Mouse (Mus musculus) testis, adult 2 months (tissue): Measurements from ENCODE around the gene Heg1. TPM values are rescaled to one million over a fixed set of nuclear protein-coding genes. Genes with fewer than 3 reads are reported as not detected.

ENCODE experiments used
- H3K27ac ChIP-seq: fragments of 200-500 bp; 2 replicates; pipeline ENCODE4 v1.5.1; 2012; ENCODE audit warnings: low read depth, low read length; ENCODE audit not compliant: control insufficient read depth, insufficient read depth
- H3K27me3 ChIP-seq: fragments of 200-500 bp; 2 replicates; pipeline ENCODE4 v1.6.1; 2012; ENCODE audit warnings: mild to moderate bottlenecking, low read length, moderate library complexity; ENCODE audit not compliant: control insufficient read depth, insufficient read depth
- H3K36me3 ChIP-seq: fragments of 200-500 bp; 2 replicates; pipeline ENCODE4 v1.6.1; 2012; ENCODE audit warnings: mild to moderate bottlenecking, low read length; ENCODE audit not compliant: control insufficient read depth, insufficient read depth
- H3K4me1 ChIP-seq: fragments of 200-500 bp; 2 replicates; pipeline ENCODE4 v1.6.1; 2012; ENCODE audit warnings: low read length; ENCODE audit not compliant: control insufficient read depth, insufficient read depth
- H3K4me3 ChIP-seq: fragments of 200-500 bp; 2 replicates; pipeline ENCODE4 v1.5.1; 2012; ENCODE audit warnings: low read depth, mild to moderate bottlenecking, low read length, moderate library complexity, mixed read lengths; ENCODE audit not compliant: control insufficient read depth
- CTCF ChIP-seq: fragments of 200-500 bp; IDR thresholded peaks from 2 replicates; pipeline ENCODE4 v1.5.1; 2012; ENCODE audit warnings: low read depth, mild to moderate bottlenecking, inconsistent platforms, low read length, moderate library complexity; ENCODE audit not compliant: control insufficient read depth, insufficient read depth, insufficient replicate concordance
- POLR2A ChIP-seq: fragments of 200-500 bp; IDR thresholded peaks from 2 replicates; pipeline ENCODE4 v1.6.1; 2012; ENCODE audit warnings: low read depth, mild to moderate bottlenecking, inconsistent platforms, low read length, moderate library complexity; ENCODE audit not compliant: control insufficient read depth
- polyA plus RNA-seq: library from polyadenylated mRNA; depleted of rRNA; stranded (reverse); fragments of >200 nt; gene quantifications from 2 replicates; pipeline ENCODE4 v1.2.3, GENCODE M21; 2012

Heg1 gene
- polyA plus RNA-seq, 1 experiment: 12.9 TPM

DNA sequence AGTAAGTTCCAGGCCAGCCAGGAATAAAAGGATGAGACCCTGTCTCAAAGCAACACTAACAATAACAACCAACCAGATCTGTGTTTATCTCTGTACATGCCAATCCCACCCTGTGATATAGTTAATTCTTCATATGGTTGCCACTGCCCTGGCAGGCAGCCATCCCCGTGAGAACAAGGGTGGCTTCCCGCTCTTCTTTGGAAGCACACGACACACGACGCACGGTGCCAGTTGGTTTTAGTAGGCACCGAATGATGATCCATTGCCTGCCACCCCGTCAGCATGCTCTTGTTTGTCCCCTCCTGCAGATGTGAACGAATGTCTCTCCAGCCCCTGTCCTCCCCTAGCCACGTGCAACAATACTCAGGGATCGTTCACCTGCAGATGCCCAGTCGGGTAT, 47.1 kb downstream of the Heg1 start:
- Histone ChIP-seq H3K27ac (no peak overlapping the region), H3K4me3 (no peak overlapping the region), H3K36me3 (no peaks in the 10 kb centered on the region), H3K4me1 (no peaks in the 10 kb centered on the region; the same call in 1 of the 2 replicates), H3K27me3 (no peaks in the 10 kb centered on the region)
- TF ChIP-seq CTCF: no peak
- no peak for TF ChIP-seq POLR2A

GRCm38 (mm10) chr16:33732237-33732749, 48.1 kb downstream of the Heg1 start:
- TF ChIP-seq POLR2A (no peak), CTCF (no peak)
- H3K27me3 ChIP-seq: no peaks in the 10 kb centered on the region
- no peaks in the 10 kb centered on the region for H3K36me3 ChIP-seq
- no peak overlapping the region for H3K4me3 ChIP-seq
- H3K4me1 ChIP-seq: no peaks in the 10 kb centered on the region; the same call in 1 of the 2 replicates
- no peak overlapping the region for H3K27ac ChIP-seq

GRCm38 (mm10) chr16:33732846-33733580, 48.8 kb downstream of the Heg1 start:
- no peak overlapping the region for H3K27ac ChIP-seq
- no peak overlapping the region for H3K4me3 ChIP-seq
- no peaks in the 10 kb centered on the region for H3K27me3 ChIP-seq
- no peaks in the 10 kb centered on the region for H3K36me3 ChIP-seq
- no peak for TF ChIP-seq POLR2A
- TF ChIP-seq CTCF: no peak
- H3K4me1 ChIP-seq: no peaks in the 10 kb centered on the region; the same call in 1 of the 2 replicates

DNA sequence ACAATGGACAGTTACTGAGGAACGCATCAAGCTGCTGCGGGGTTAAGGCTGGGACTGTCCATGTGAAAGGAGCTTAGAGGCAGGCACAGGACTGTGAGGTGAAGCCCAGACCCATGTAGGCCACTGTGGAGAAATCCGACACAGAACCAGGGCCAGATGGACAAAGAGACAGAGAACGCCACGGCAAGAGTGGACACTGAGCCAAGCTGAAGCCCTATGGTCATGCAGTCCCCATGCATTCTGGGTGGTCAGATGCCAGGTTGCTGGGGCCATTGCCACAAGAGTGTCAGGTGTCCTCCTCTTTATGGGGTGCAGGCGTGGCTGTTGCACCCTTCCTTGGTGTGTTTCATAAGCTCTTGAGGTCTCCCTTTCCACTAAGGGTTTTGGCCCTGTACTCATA, 49.7 kb downstream of the Heg1 start:
- no peak overlapping the region for H3K4me3 ChIP-seq
- H3K27ac ChIP-seq: no peak overlapping the region
- H3K27me3 ChIP-seq: no peaks in the 10 kb centered on the region
- no peak for TF ChIP-seq CTCF
- no peak for TF ChIP-seq POLR2A
- no peaks in the 10 kb centered on the region for H3K4me1 ChIP-seq
- no peaks in the 10 kb centered on the region for H3K36me3 ChIP-seq

- Histone ChIP-seq H3K27me3 (no peaks in the 10 kb centered on the region), H3K36me3 (no peaks in the 10 kb centered on the region), H3K4me3 (no peak overlapping the region), H3K27ac (no peak overlapping the region), H3K4me1 (no peaks in the 10 kb centered on the region)
- TF ChIP-seq POLR2A (no peak), CTCF (no peak)
Measured at GRCm38 (mm10) chr16:33734545-33734944, 50.4 kb downstream of the Heg1 start.

DNA sequence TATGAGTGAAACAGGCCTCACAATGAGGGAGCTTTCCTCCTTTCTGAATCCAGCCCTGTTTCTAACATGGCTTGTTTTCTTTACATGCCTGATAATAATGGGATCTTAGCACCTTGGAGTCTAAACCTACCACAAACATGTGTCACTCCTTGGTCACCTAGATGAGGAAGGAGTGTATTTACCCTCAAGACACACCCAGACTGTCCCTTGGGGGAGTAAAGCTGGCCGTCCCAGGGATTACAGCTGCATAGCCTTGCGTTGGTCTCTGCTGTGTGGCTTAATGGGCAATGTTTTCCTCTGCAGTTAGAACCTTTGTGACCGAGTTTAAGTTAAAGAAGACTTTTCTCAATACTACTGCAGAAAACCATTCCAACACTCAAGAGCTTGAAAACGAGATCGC, 51.1 kb downstream of the Heg1 start:
- no peaks in the 10 kb centered on the region for H3K36me3 ChIP-seq
- H3K4me3 ChIP-seq: no peak overlapping the region
- TF ChIP-seq CTCF (no peak), POLR2A (no peak)
- no peak overlapping the region for H3K27ac ChIP-seq
- H3K27me3 ChIP-seq: no peaks in the 10 kb centered on the region
- H3K4me1 ChIP-seq: no peaks in the 10 kb centered on the region

DNA sequence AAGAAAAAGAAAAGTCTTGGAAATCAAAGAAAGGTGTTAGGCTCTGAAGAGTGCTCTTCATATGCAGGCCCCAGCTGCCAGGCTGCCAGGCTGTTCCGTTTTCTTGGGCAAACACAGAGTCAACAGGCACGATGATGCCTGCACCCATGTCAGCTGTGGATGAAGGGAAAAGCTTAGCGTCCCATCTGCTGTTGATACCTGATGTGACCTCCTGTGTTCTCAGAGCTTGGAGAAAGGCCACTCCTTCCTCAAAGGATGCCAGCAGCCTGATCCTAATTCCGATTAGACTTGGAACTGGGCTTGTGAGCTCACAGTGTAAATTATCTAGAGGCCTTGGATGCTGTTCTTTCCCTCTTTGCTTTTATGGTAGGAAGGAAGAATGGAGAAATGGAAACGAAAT, 51.6 kb downstream of the Heg1 start:
- H3K4me3 ChIP-seq: no peak overlapping the region
- H3K27ac ChIP-seq: no peak overlapping the region
- TF ChIP-seq CTCF (no peak), POLR2A (no peak)
- no peaks in the 10 kb centered on the region for H3K4me1 ChIP-seq
- no peaks in the 10 kb centered on the region for H3K27me3 ChIP-seq
- H3K36me3 ChIP-seq: no peaks in the 10 kb centered on the region
